Mouse (Mus musculus): ENCODE data around the gene Gabra4. TPM values are rescaled to one million over a fixed set of nuclear protein-coding genes. Genes with fewer than 3 reads are reported as not detected.

Gene Gabra4
- polyA plus RNA-seq, 1 experiment = 0.19 TPM

DNA sequence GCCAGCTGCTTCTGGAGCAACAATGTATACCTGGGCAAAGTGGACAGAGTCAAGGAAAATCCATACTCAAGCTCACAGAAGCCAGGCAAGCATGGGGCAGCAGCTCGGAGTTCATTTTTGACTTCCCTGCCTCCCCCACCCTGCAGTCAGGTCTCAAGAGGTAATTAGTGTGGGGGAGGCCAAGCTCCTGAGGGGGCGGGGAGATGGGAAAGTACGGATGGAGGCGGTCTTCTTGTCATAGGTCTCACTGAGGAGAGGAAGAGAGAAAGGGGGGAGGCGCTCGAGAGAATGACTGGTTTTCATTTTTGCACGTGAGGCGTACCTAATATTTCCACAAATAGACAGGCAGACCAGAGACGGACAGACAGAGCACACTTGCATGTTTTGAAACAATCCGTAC, 1.3 kb downstream of the Gabra4 start:
- H3K4me1 ChIP-seq (ENCODE audit: control insufficient read depth, insufficient read depth, insufficient read length) = peaks cover 3% of the 10 kb centered on the region; the same call in 1 of the 2 replicates
- peaks cover 5% of the 10 kb centered on the region; the same call in 1 of the 2 replicates for H3K27me3 ChIP-seq (ENCODE audit: control insufficient read depth, insufficient read depth, low read length)
- DNase-seq (ENCODE audit: low read depth in 1 of 2, low spot score in 2 of 2) = no peak
- 7% methylated on average over 10 of the region's 10 CpGs for WGBS
- no peak overlapping the region for H3K27ac ChIP-seq (ENCODE audit: insufficient read depth, low read length)
- no peak overlapping the region for H3K4me3 ChIP-seq (ENCODE audit: extremely low read depth, insufficient read depth, insufficient read length)
- H3K36me3 ChIP-seq (ENCODE audit: control insufficient read depth, insufficient read depth, low read length) = no peaks in the 10 kb centered on the region
- TF ChIP-seq POLR2A (IDR thresholded peaks at IDR 0.05; ENCODE audit: low read depth, low read length) = no peak
- no peak for TF ChIP-seq CTCF (IDR thresholded peaks at IDR 0.05; ENCODE audit: extremely low read depth, insufficient read depth, insufficient read length, insufficient replicate concordance)

DNA sequence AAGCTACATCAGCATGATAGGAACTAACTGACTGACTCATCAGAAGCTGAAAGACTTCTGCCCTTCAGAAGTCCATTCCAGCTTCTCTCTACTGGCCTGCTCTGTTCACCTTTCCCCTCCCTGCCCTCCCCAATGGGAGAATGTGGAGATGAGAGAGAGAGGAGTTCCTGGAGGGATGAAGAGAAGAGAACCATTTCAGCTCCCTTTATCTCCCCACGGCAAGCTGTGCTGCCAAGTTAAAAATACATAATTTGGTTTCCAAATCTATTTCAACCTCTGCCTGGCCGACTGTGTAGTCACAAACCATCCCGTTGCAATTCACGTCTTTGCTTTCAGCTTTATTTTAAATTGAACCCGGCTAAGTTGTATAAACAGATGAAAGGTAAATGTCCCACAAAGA, 4.1 kb downstream of the Gabra4 start:
- H3K27me3 ChIP-seq (ENCODE audit: control insufficient read depth, insufficient read depth, low read length) = peaks cover 5% of the 10 kb centered on the region; the same call in 1 of the 2 replicates
- TF ChIP-seq CTCF (IDR thresholded peaks at IDR 0.05; ENCODE audit: extremely low read depth, insufficient read depth, insufficient read length, insufficient replicate concordance) (no peak), POLR2A (IDR thresholded peaks at IDR 0.05; ENCODE audit: low read depth, low read length) (no peak)
- no peak for DNase-seq (ENCODE audit: low read depth in 1 of 2, low spot score in 2 of 2)
- H3K36me3 ChIP-seq (ENCODE audit: control insufficient read depth, insufficient read depth, low read length) = no peaks in the 10 kb centered on the region
- H3K27ac ChIP-seq (ENCODE audit: insufficient read depth, low read length) = no peak overlapping the region
- 90% methylated on average over 5 of the region's 5 CpGs for WGBS
- H3K4me3 ChIP-seq (ENCODE audit: extremely low read depth, insufficient read depth, insufficient read length) = no peak overlapping the region
- peaks cover 3% of the 10 kb centered on the region; the same call in 1 of the 2 replicates for H3K4me1 ChIP-seq (ENCODE audit: control insufficient read depth, insufficient read depth, insufficient read length)

- TF ChIP-seq POLR2A (IDR thresholded peaks at IDR 0.05; ENCODE audit: low read depth, low read length) = no peak
- no peak for TF ChIP-seq CTCF (IDR thresholded peaks at IDR 0.05; ENCODE audit: extremely low read depth, insufficient read depth, insufficient read length, insufficient replicate concordance)
- H3K4me3 ChIP-seq (ENCODE audit: extremely low read depth, insufficient read depth, insufficient read length) = no peak overlapping the region
- no peaks in the 10 kb centered on the region for H3K27me3 ChIP-seq (ENCODE audit: control insufficient read depth, insufficient read depth, low read length)
These were observed 10.0 kb downstream of the Gabra4 start for GRCm38 (mm10) chr5:71648108-71648507.

GRCm38 (mm10) chr5:71639804-71640203, 18.3 kb downstream of the Gabra4 start:
- WGBS = 83% methylated on average over 10 of the region's 10 CpGs
- Histone ChIP-seq H3K36me3 (ENCODE audit: control insufficient read depth, insufficient read depth, low read length) (no peaks in the 10 kb centered on the region), H3K27ac (ENCODE audit: insufficient read depth, low read length) (no peak overlapping the region), H3K27me3 (ENCODE audit: control insufficient read depth, insufficient read depth, low read length) (no peaks in the 10 kb centered on the region), H3K4me1 (ENCODE audit: control insufficient read depth, insufficient read depth, insufficient read length) (no peaks in the 10 kb centered on the region), H3K4me3 (ENCODE audit: extremely low read depth, insufficient read depth, insufficient read length) (no peak overlapping the region)
- no peak for DNase-seq (ENCODE audit: low read depth in 1 of 2, low spot score in 2 of 2)
- TF ChIP-seq CTCF (IDR thresholded peaks at IDR 0.05; ENCODE audit: extremely low read depth, insufficient read depth, insufficient read length, insufficient replicate concordance) (no peak), POLR2A (IDR thresholded peaks at IDR 0.05; ENCODE audit: low read depth, low read length) (no peak)

More at GRCm38 (mm10) chr5:71648108-71648507, 10.0 kb downstream of the Gabra4 start:
- no peak overlapping the region for H3K27ac ChIP-seq (ENCODE audit: insufficient read depth, low read length)
- H3K36me3 ChIP-seq (ENCODE audit: control insufficient read depth, insufficient read depth, low read length) = no peaks in the 10 kb centered on the region
- 85% methylated on average over 2 of the region's 2 CpGs for WGBS
- H3K4me1 ChIP-seq (ENCODE audit: control insufficient read depth, insufficient read depth, insufficient read length) = no peaks in the 10 kb centered on the region
- DNase-seq (ENCODE audit: low read depth in 1 of 2, low spot score in 2 of 2) = no peak

DNA sequence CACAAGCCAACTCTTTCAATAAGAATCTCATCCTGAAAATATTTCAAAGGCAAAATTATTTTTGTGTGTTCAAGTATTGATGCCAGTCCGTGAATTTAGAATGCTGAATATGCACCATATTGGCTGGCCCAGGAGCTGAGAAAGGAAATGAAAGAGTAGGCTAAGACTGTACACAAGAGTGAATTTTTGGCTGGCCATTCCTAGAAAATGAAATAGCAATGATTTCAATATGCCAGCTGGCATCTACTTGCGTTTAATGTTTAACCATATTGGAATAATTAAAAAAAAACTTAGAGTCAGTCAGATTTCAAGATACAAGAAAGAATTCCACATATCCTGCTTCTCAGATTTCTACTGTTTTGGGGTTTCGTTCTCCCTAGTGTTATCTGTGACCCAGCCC, 30.3 kb downstream of the Gabra4 start:
- Histone ChIP-seq H3K27me3 (ENCODE audit: control insufficient read depth, insufficient read depth, low read length) (no peaks in the 10 kb centered on the region), H3K4me1 (ENCODE audit: control insufficient read depth, insufficient read depth, insufficient read length) (no peaks in the 10 kb centered on the region), H3K27ac (ENCODE audit: insufficient read depth, low read length) (no peak overlapping the region), H3K4me3 (ENCODE audit: extremely low read depth, insufficient read depth, insufficient read length) (no peak overlapping the region), H3K36me3 (ENCODE audit: control insufficient read depth, insufficient read depth, low read length) (no peaks in the 10 kb centered on the region)
- DNase-seq (ENCODE audit: low read depth in 1 of 2, low spot score in 2 of 2) = no peak
- TF ChIP-seq CTCF (IDR thresholded peaks at IDR 0.05; ENCODE audit: extremely low read depth, insufficient read depth, insufficient read length, insufficient replicate concordance) (no peak), POLR2A (IDR thresholded peaks at IDR 0.05; ENCODE audit: low read depth, low read length) (no peak)
- WGBS = 84% methylated on average over 3 of the region's 3 CpGs

- Histone ChIP-seq H3K27me3 (ENCODE audit: control insufficient read depth, insufficient read depth, low read length) (no peaks in the 10 kb centered on the region), H3K27ac (ENCODE audit: insufficient read depth, low read length) (no peak overlapping the region), H3K4me3 (ENCODE audit: extremely low read depth, insufficient read depth, insufficient read length) (no peak overlapping the region), H3K36me3 (ENCODE audit: control insufficient read depth, insufficient read depth, low read length) (no peaks in the 10 kb centered on the region), H3K4me1 (ENCODE audit: control insufficient read depth, insufficient read depth, insufficient read length) (no peaks in the 10 kb centered on the region)
- DNase-seq (ENCODE audit: low read depth in 1 of 2, low spot score in 2 of 2) = no peak
- 69% methylated on average over 4 of the region's 4 CpGs for WGBS
- TF ChIP-seq POLR2A (IDR thresholded peaks at IDR 0.05; ENCODE audit: low read depth, low read length) (no peak), CTCF (IDR thresholded peaks at IDR 0.05; ENCODE audit: extremely low read depth, insufficient read depth, insufficient read length, insufficient replicate concordance) (no peak)
These were observed 41.4 kb downstream of the Gabra4 start for GRCm38 (mm10) chr5:71616734-71617133.

- H3K27me3 ChIP-seq (ENCODE audit: control insufficient read depth, insufficient read depth, low read length) = no peaks in the 10 kb centered on the region
- WGBS = 94% methylated on average over 1 of the region's 1 CpGs
- no peak for TF ChIP-seq CTCF (IDR thresholded peaks at IDR 0.05; ENCODE audit: extremely low read depth, insufficient read depth, insufficient read length, insufficient replicate concordance)
- no peak for TF ChIP-seq POLR2A (IDR thresholded peaks at IDR 0.05; ENCODE audit: low read depth, low read length)
- no peaks in the 10 kb centered on the region for H3K36me3 ChIP-seq (ENCODE audit: control insufficient read depth, insufficient read depth, low read length)
- DNase-seq (ENCODE audit: low read depth in 1 of 2, low spot score in 2 of 2) = no peak
- no peak overlapping the region for H3K27ac ChIP-seq (ENCODE audit: insufficient read depth, low read length)
- no peaks in the 10 kb centered on the region for H3K4me1 ChIP-seq (ENCODE audit: control insufficient read depth, insufficient read depth, insufficient read length)
- no peak overlapping the region for H3K4me3 ChIP-seq (ENCODE audit: extremely low read depth, insufficient read depth, insufficient read length)
These were observed 43.8 kb downstream of the Gabra4 start for GRCm38 (mm10) chr5:71614311-71614710.
